Mouse (Mus musculus) cerebellum, adult 2 months (tissue): ENCODE data around the gene Acsf2.

Source experiments
- CTCF ChIP-seq: fragments of 200-500 bp; IDR thresholded peaks from 2 replicates; pipeline ENCODE4 v1.5.1; 2011; ENCODE audit warnings: low read depth, mild to moderate bottlenecking, control low read depth, low read length, moderate library complexity, borderline replicate concordance; ENCODE audit not compliant: insufficient read depth
- POLR2A ChIP-seq: fragments of 200-500 bp; IDR thresholded peaks from 2 replicates; pipeline ENCODE4 v1.6.1; 2011; ENCODE audit warnings: low read length, control low read depth, borderline replicate concordance; ENCODE audit not compliant: insufficient read depth

DNA sequence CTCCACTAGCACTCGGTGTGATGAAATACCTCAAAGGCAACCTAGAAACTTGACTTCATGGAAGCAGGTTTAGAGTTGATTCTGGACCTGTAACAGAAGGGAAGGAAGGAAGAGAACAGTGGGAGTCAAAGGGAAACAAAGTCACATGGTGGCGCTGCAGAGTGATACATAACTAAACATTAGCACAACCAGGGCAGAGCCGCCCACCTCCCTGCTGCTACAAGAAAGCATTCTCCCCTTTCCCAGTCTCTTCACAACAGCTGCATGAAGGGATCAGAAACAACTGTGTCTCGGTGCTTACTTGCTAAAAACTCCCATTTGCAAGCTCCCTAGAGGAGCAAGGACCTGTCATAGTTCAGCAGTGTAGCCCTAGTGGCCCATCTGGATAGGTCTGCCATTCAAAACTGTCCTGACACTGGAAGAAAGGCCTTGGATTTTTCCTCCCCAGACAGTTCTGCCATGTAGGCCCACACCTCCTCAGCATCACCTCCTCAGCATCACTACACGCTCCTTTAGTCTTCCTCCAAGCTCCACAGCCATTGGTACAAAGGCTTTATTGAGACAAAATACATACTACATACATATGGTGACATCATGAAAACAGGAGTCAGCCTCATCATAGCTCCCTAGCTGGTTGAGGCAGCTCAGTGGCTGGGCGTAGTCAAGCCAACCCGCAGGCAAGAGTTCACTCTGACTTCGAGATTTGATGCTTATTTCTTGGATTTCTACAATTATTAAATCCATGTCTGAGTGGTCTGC, 43.0 kb upstream of the Acsf2 start:
- TF ChIP-seq CTCF: no peak
- TF ChIP-seq POLR2A: no peak
